Mouse (Mus musculus) forebrain, embryonic 16.5 days (tissue): ENCODE data around the gene Smox. TPM values are rescaled to one million over a fixed set of nuclear protein-coding genes. Genes with fewer than 3 reads are reported as not detected.
A peak's percentile ranks its signal among the peaks of the same experiment; 100 is the strongest.

Experiments used
- ATAC-seq: fragments of 200-750 bp; cut with Nextera tagmentation; 2 replicates; pipeline ENCODE4 v1.8.0; 2017; ENCODE audit warnings: mild to moderate bottlenecking, moderate library complexity
- H3K27ac ChIP-seq: fragments of 300-500 bp; sonication (generic); 2 replicates; pipeline ENCODE4 v1.5.1; 2014; ENCODE audit warnings: low read length, control low read depth
- H3K27me3 ChIP-seq: fragments of 300-500 bp; sonication (generic); replicated peaks from 2 replicates; pipeline ENCODE4 v1.6.1; 2014; ENCODE audit warnings: low read length; ENCODE audit not compliant: control insufficient read depth, insufficient read depth
- H3K36me3 ChIP-seq: fragments of 300-500 bp; sonication (generic); 2 replicates; pipeline ENCODE4 v1.6.1; 2014; ENCODE audit not compliant: control insufficient read depth, insufficient read depth
- H3K4me1 ChIP-seq: fragments of 300-500 bp; sonication (generic); replicated peaks from 2 replicates; pipeline ENCODE4 v1.6.1; 2014; ENCODE audit warnings: low read length; ENCODE audit not compliant: control insufficient read depth, insufficient read depth
- H3K4me2 ChIP-seq: fragments of 300-500 bp; sonication (generic); 2 replicates; pipeline ENCODE4 v1.6.1; 2014; ENCODE audit warnings: mild to moderate bottlenecking, low read length, control low read depth
- H3K4me3 ChIP-seq: fragments of 300-500 bp; sonication (generic); replicated peaks from 2 replicates; pipeline ENCODE4 v1.5.1; 2014; ENCODE audit warnings: mild to moderate bottlenecking, low read length, control low read depth
- H3K9ac ChIP-seq: fragments of 300-500 bp; sonication (generic); replicated peaks from 2 replicates; pipeline ENCODE4 v1.6.1; 2014; ENCODE audit warnings: low read depth, low read length, control low read depth
- H3K9me3 ChIP-seq: fragments of 300-500 bp; sonication (generic); 2 replicates; pipeline ENCODE4 v1.6.1; 2016; ENCODE audit warnings: low read length; ENCODE audit not compliant: control insufficient read depth
- WGBS: fragments of 180-500 bp; shearing (Covaris S2); extraction: QIAGEN DNeasy Blood & Tissue Kit; methylation state at CpG from one replicate; pipeline ENCODE4 v1.1.7; 2014; 5-methylcytosine and 5-hydroxymethylcytosine counted together
- polyA plus RNA-seq: library from polyadenylated mRNA; unstranded; fragments of >200 nt; fragmentation: Nextera tagmentation; extraction: Ambion mirVana; gene quantifications from 2 replicates; pipeline ENCODE4 v1.2.1, GENCODE M21; 2015

The Smox gene
- 56.2 and 57.2 TPM in 2 replicates for polyA plus RNA-seq

GRCm38 (mm10) chr2:131491196-131491595, at the start of gene Smox:
Gene Smox (plus strand): TSS chr2:131491496.
- peak within 1 kb of the TSS; percentile 74 for H3K4me3 ChIP-seq
- H3K9ac ChIP-seq: peak within 1 kb of the TSS; percentile 92
- 21% methylated on average over 7 of the region's 7 CpGs for WGBS
- H3K27me3 ChIP-seq: no peaks in the 10 kb centered on the region
- peak within 1 kb of the TSS; percentile 75 for H3K4me2 ChIP-seq
- peak within 1 kb of the TSS; percentile 70 for H3K27ac ChIP-seq
- ATAC-seq: no peak
- H3K36me3 ChIP-seq: no peaks in the 10 kb centered on the region
- no peaks in the 10 kb centered on the region for H3K9me3 ChIP-seq
- peaks cover 26% of the 10 kb centered on the region for H3K4me1 ChIP-seq

- no peak overlapping the region for H3K9ac ChIP-seq
- no peaks in the 10 kb centered on the region for H3K36me3 ChIP-seq
- no peak overlapping the region for H3K27ac ChIP-seq
- 64% methylated on average over 8 of the region's 8 CpGs for WGBS
- no peak overlapping the region for H3K4me3 ChIP-seq
- no peaks in the 10 kb centered on the region for H3K4me1 ChIP-seq
- ATAC-seq: no peak
- H3K4me2 ChIP-seq: no peak overlapping the region
- H3K27me3 ChIP-seq: no peaks in the 10 kb centered on the region
- H3K9me3 ChIP-seq: no peaks in the 10 kb centered on the region
Observed at GRCm38 (mm10) chr2:131443084-131443890, 48.0 kb upstream of the Smox start.

DNA sequence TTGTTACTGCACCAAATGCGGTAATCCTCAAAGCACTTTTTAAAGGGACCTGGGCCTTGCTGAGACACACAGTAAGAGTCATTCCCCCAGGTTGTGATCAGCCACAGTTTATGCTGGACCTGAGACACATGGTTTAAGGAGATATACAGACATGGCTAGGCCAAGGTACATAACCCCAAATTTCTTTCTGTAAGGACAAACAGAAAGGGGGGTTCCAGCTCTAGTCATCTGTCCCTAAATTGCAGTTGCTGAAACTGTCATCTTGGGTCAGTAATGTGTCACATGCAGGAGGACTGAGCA, 47.5 kb upstream of the Smox start:
- 36% methylated on average over 1 of the region's 1 CpGs for WGBS
- H3K4me2 ChIP-seq: no peak overlapping the region
- no peaks in the 10 kb centered on the region for H3K9me3 ChIP-seq
- ATAC-seq: no peak
- no peak overlapping the region for H3K27ac ChIP-seq
- no peak overlapping the region for H3K4me3 ChIP-seq
- no peaks in the 10 kb centered on the region for H3K4me1 ChIP-seq
- no peaks in the 10 kb centered on the region for H3K27me3 ChIP-seq
- no peaks in the 10 kb centered on the region for H3K36me3 ChIP-seq
- H3K9ac ChIP-seq: no peak overlapping the region

DNA sequence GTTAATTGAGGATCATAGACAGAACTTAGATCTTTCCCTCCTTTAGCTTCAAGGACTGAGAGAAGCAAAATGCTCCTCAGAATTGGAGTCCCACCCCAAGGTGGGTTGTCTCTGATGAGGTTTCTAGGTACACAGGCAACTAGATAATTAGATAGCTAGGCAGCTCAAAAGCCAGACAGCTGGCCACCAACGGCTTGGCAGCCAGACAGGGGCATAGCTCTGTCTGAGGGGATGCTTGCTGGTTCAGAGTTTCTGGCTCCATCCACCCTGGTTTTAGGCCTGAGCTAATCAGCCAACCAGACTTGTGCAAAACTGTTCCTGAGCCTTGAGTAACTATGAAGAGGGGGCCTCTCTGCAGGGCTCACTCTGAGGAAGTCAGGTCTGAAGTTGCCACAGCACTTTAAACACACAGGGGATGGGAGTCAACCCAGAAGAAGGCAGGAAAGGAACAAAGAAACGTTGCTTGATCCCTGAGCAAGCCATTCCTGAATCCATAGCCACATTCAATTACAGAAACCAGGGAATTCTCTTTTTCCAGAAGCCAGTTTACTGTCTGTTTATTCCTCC, 44.8 kb upstream of the Smox start:
- H3K9me3 ChIP-seq: no peaks in the 10 kb centered on the region
- no peak overlapping the region for H3K4me2 ChIP-seq
- no peak overlapping the region for H3K27ac ChIP-seq
- H3K4me1 ChIP-seq: no peaks in the 10 kb centered on the region
- no peak overlapping the region for H3K9ac ChIP-seq
- H3K27me3 ChIP-seq: no peaks in the 10 kb centered on the region
- H3K36me3 ChIP-seq: no peaks in the 10 kb centered on the region
- WGBS: 53% methylated on average over 2 of the region's 2 CpGs
- H3K4me3 ChIP-seq: no peak overlapping the region
- ATAC-seq: no peak

- no peak overlapping the region for H3K4me2 ChIP-seq
- H3K9me3 ChIP-seq: no peaks in the 10 kb centered on the region
- no peak overlapping the region for H3K4me3 ChIP-seq
- WGBS: 75% methylated on average over 8 of the region's 8 CpGs
- H3K4me1 ChIP-seq: no peaks in the 10 kb centered on the region
- H3K27me3 ChIP-seq: no peaks in the 10 kb centered on the region
- H3K9ac ChIP-seq: no peak overlapping the region
- no peak for ATAC-seq
- no peaks in the 10 kb centered on the region for H3K36me3 ChIP-seq
- H3K27ac ChIP-seq: no peak overlapping the region
Observed at GRCm38 (mm10) chr2:131447566-131448330, 43.5 kb upstream of the Smox start.

GRCm38 (mm10) chr2:131448353-131448752, 42.9 kb upstream of the Smox start:
- H3K4me1 ChIP-seq: no peaks in the 10 kb centered on the region
- no peak overlapping the region for H3K4me2 ChIP-seq
- no peaks in the 10 kb centered on the region for H3K9me3 ChIP-seq
- no peak for ATAC-seq
- H3K27me3 ChIP-seq: no peaks in the 10 kb centered on the region
- H3K4me3 ChIP-seq: no peak overlapping the region
- no peak overlapping the region for H3K9ac ChIP-seq
- H3K27ac ChIP-seq: no peak overlapping the region
- H3K36me3 ChIP-seq: no peaks in the 10 kb centered on the region

DNA sequence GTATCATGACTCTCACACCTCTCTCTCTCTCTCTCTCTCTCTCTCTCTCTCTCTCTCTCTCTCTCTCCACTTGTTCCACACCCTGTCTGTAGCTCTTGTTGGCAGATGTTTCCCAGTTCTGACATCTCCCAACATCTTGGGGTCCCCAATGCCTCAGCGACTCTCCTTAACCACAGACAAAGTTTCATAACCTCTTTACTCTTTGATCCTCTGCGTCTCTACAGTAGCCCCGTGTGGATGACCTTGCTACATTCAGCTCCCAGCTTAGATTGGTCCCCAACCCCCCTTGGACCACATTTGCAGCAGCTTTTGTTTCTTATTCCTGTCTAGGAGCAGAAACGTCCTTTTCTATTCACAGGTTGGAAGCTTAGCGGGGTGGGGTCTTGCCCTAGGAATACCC, 41.6 kb upstream of the Smox start:
- H3K9ac ChIP-seq: no peak overlapping the region
- no peak overlapping the region for H3K4me2 ChIP-seq
- H3K27ac ChIP-seq: no peak overlapping the region
- WGBS: 53% methylated on average over 5 of the region's 5 CpGs
- H3K36me3 ChIP-seq: no peaks in the 10 kb centered on the region
- no peaks in the 10 kb centered on the region for H3K27me3 ChIP-seq
- no peak for ATAC-seq
- no peak overlapping the region for H3K4me3 ChIP-seq
- H3K9me3 ChIP-seq: no peaks in the 10 kb centered on the region
- no peaks in the 10 kb centered on the region for H3K4me1 ChIP-seq

DNA sequence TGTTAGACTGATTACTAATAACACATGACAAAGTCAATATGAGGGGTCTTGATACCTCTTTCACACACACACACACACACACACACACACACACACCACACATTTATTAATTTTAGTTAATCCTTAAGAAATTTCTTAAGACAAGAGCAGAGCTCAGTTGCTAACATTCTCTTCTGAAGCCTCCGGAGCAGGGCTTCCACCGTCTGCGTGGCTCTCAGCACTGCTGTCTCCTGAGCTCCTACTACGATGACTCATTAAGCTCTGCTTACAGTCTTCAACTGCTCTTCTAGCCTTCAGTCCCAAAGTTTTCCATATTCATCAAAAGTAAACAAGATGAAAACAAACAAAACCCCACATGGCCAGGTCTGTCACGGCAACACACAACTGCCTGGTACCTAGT, 40.8 kb upstream of the Smox start:
- 85% methylated on average over 5 of the region's 5 CpGs for WGBS
- H3K9ac ChIP-seq: no peak overlapping the region
- H3K4me3 ChIP-seq: no peak overlapping the region
- H3K27me3 ChIP-seq: no peaks in the 10 kb centered on the region
- H3K27ac ChIP-seq: no peak overlapping the region
- H3K4me1 ChIP-seq: no peaks in the 10 kb centered on the region
- no peak for ATAC-seq
- H3K36me3 ChIP-seq: no peaks in the 10 kb centered on the region
- H3K4me2 ChIP-seq: no peak overlapping the region
- no peaks in the 10 kb centered on the region for H3K9me3 ChIP-seq

GRCm38 (mm10) chr2:131457728-131458127, 33.6 kb upstream of the Smox start:
- WGBS: 52% methylated on average over 7 of the region's 7 CpGs
- ATAC-seq: no peak
- H3K27me3 ChIP-seq: no peaks in the 10 kb centered on the region
- no peak overlapping the region for H3K4me3 ChIP-seq
- H3K27ac ChIP-seq: no peak overlapping the region
- H3K36me3 ChIP-seq: no peaks in the 10 kb centered on the region
- no peak overlapping the region for H3K9ac ChIP-seq
- no peaks in the 10 kb centered on the region for H3K9me3 ChIP-seq
- no peak overlapping the region for H3K4me2 ChIP-seq
- no peaks in the 10 kb centered on the region for H3K4me1 ChIP-seq
